Mouse (Mus musculus) G1E (cell line): ENCODE data around the gene Rasgrp1. TPM values are rescaled to one million over a fixed set of nuclear protein-coding genes. Genes with fewer than 3 reads are reported as not detected.
A peak's percentile ranks its signal among the peaks of the same experiment; 100 is the strongest.

Experiments
- ATAC-seq: 2 replicates; pipeline ENCODE4 v1.8.0; 2016; ENCODE audit warnings: mild to moderate bottlenecking; ENCODE audit not compliant: insufficient number of reproducible peaks, poor library complexity, low FRiP score, severe bottlenecking; ENCODE audit errors: extremely low read depth
- DNase-seq: peaks from one replicate; pipeline ENCODE4 v3.0.0; 2012; ENCODE audit warnings: low spot score
- H3K27me3 ChIP-seq: 2 replicates; pipeline ENCODE4 v1.6.1; 2012; ENCODE audit warnings: mild to moderate bottlenecking, low read length, inconsistent platforms; ENCODE audit not compliant: insufficient read depth
- H3K36me3 ChIP-seq: replicated peaks from 2 replicates; pipeline ENCODE3; 2012; ENCODE audit warnings: mild to moderate bottlenecking, inconsistent platforms
- H3K4me1 ChIP-seq: 2 replicates; pipeline ENCODE4 v1.6.1; 2012; ENCODE audit warnings: low read depth, low read length, inconsistent platforms, mixed read lengths; ENCODE audit not compliant: insufficient read depth
- H3K4me3 ChIP-seq: 2 replicates; pipeline ENCODE4 v1.5.1; 2012; ENCODE audit warnings: low read depth, mild to moderate bottlenecking, inconsistent platforms, low read length, moderate library complexity, mixed read lengths
- H3K9me3 ChIP-seq: replicated peaks from 2 replicates; pipeline ENCODE4 v1.6.1; 2012; ENCODE audit warnings: inconsistent platforms
- CTCF ChIP-seq: IDR thresholded peaks from 2 replicates; pipeline ENCODE4 v1.5.1; 2012; ENCODE audit warnings: low read depth, low read length, inconsistent platforms, mixed read lengths
- GATA1 ChIP-seq: IDR thresholded peaks from 2 replicates; pipeline ENCODE4 v1.6.1; 2012; ENCODE audit warnings: borderline replicate concordance, low read length, inconsistent platforms, mixed read lengths
- GATA2 ChIP-seq: IDR thresholded peaks from 2 replicates; pipeline ENCODE4 v1.6.1; 2012; ENCODE audit warnings: low read depth, low read length, inconsistent platforms, borderline replicate concordance
- POLR2AphosphoS5 ChIP-seq: IDR thresholded peaks from 2 replicates; pipeline ENCODE4 v1.6.1; 2012; ENCODE audit warnings: low read depth, low read length, inconsistent platforms; ENCODE audit not compliant: insufficient replicate concordance
- TAL1 ChIP-seq: conservative IDR thresholded peaks from 2 replicates; pipeline ENCODE4 v1.6.1; 2012; ENCODE audit warnings: low read depth, low read length, inconsistent platforms, mixed read lengths
- polyA plus RNA-seq: library from polyadenylated mRNA; stranded (reverse); fragments of >175 nt; gene quantifications from 2 replicates; pipeline ENCODE4 v1.2.3, GENCODE M21; 2012
- total RNA-seq, 2 experiments: library from RNA; stranded (forward) in 1 of 2; stranded (reverse) in 1 of 2; fragments of 200-1000 nt in 1 of 2; fragments of >200 nt in 1 of 2; fragmentation: Nextera tagmentation in 1 of 2; gene quantifications; 2 replicates each; pipeline ENCODE4 v1.2.3; 2014 to 2017

Gene Rasgrp1
- total and polyA plus RNA-seq, 3 experiments, result 0.05 TPM; not detected in 2

- H3K9me3 ChIP-seq, result no peaks in the 10 kb centered on the region
- TF ChIP-seq GATA2 (no peak), TAL1 (no peak), GATA1 (no peak), POLR2AphosphoS5 (no peak), CTCF (no peak)
- no peaks in the 10 kb centered on the region for H3K4me1 ChIP-seq
- peaks cover 12% of the 10 kb centered on the region for H3K27me3 ChIP-seq
- ATAC-seq (no peak), DNase-seq (no peak)
- no peak overlapping the region for H3K4me3 ChIP-seq
- no peaks in the 10 kb centered on the region for H3K36me3 ChIP-seq
Measured at GRCm38 (mm10) chr2:117241953-117242352, 100.8 kb downstream of the Rasgrp1 start.

- Histone ChIP-seq H3K36me3 (no peaks in the 10 kb centered on the region), H3K4me3 (no peak overlapping the region), H3K9me3 (no peaks in the 10 kb centered on the region), H3K4me1 (no peaks in the 10 kb centered on the region), H3K27me3 (peaks cover 13% of the 10 kb centered on the region)
- DNase-seq, result peak; percentile 51
- TF ChIP-seq GATA1, result no peak
- TF ChIP-seq POLR2AphosphoS5, result no peak
- no peak for TF ChIP-seq TAL1
- TF ChIP-seq GATA2, result no peak
- peak; percentile 79 for TF ChIP-seq CTCF
- peak; percentile 63 for ATAC-seq
Measured at GRCm38 (mm10) chr2:117231257-117231656, 111.5 kb downstream of the Rasgrp1 start.

GRCm38 (mm10) chr2:117230261-117230660 is 112.5 kb downstream of the Rasgrp1 start:
- peaks cover 15% of the 10 kb centered on the region for H3K27me3 ChIP-seq
- H3K4me3 ChIP-seq, result no peak overlapping the region
- H3K9me3 ChIP-seq, result no peaks in the 10 kb centered on the region
- no peaks in the 10 kb centered on the region for H3K4me1 ChIP-seq
- TF ChIP-seq GATA2 (no peak), CTCF (no peak), POLR2AphosphoS5 (no peak), TAL1 (no peak), GATA1 (no peak)
- DNase-seq (no peak), ATAC-seq (no peak)
- H3K36me3 ChIP-seq, result no peaks in the 10 kb centered on the region

Other genes with a start within 250 kb of the Rasgrp1 start
- 42.1 and 52.2 TPM in 2 replicates for gene Spred1, start 221.6 kb downstream of the Rasgrp1 start, total RNA-seq (2014; fragmentation: Nextera tagmentation)
- 76.0 and 78.1 TPM in 2 replicates for gene Spred1, start 221.6 kb downstream of the Rasgrp1 start, total RNA-seq (2017)
- 3.9 and 5.4 TPM in 2 replicates for gene Spred1, start 221.6 kb downstream of the Rasgrp1 start, polyA plus RNA-seq
- gene Fam98b, start 93.3 kb downstream of the Rasgrp1 start, total RNA-seq (2014; fragmentation: Nextera tagmentation), result 43.0 and 50.8 TPM in 2 replicates
- gene Fam98b, start 93.3 kb downstream of the Rasgrp1 start, total RNA-seq (2017), result 11.0 and 11.2 TPM in 2 replicates
- 7.4 and 11.2 TPM in 2 replicates for gene Fam98b, start 93.3 kb downstream of the Rasgrp1 start, polyA plus RNA-seq